In the genomic region with DNA sequence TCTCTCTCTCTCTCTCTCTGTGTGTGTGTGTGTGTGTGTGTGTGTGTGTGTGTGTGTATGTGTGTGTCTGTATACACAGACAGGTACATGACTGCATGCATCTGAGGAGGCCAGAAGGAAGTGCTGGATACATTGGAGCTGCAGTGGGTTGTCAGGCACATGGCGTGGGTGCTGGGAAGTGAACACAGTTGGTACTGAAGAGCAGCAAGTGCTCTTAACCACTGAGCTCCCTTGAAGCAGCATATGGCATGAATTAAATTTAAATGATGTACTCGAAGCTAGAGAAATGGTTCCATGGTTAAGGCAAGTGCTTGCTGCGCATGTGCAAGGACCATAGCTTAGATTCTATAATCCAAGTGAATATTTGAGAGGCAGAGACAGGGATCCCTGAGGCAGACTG, we compare ENCODE assay signal across 31 mouse cellular contexts.
A peak's percentile ranks its signal among the peaks of the same experiment; 100 is the strongest.
DNase-seq lines count a peak whose midpoint lies in the region; ATAC-seq lines count a peak whose summit lies in the region.
"Had no signal": no experiment of that assay in that cellular context is flagged by ENCODE, and none has a peak within 500 bp of the region (broad histone marks: within the 10 kb centered on the region; RNA-seq: fewer than 3 reads in every experiment).

No protein-coding gene starts in this region.

- no peak for ATAC-seq in kidney, embryonic 16.5 days (ENCODE audit: low FRiP score, low TSS enrichment)
- ATAC-seq: activated CD4-positive, CD25-positive, alpha-beta regulatory T cell, adult 4 months; inflammation-experienced regulatory T-cells, adult 6 months; liver, embryonic 12.5 days; liver, postnatal 0 days; midbrain, embryonic 16.5 days had no signal

- H3K36me3 ChIP-seq in kidney, embryonic 16.5 days (ENCODE audit: insufficient read depth, low read length): no peaks in the 10 kb centered on the region
- H3K36me3 ChIP-seq: embryonic facial prominence, embryonic 12.5 days; hindbrain, embryonic 10.5 days; hindbrain, embryonic 15.5 days; limb, embryonic 13.5 days; liver, embryonic 12.5 days had no signal

- whole genome bisulfite sequencing in kidney, embryonic 16.5 days: 91% methylated on average over 3 of the region's 3 CpGs

- no peak overlapping the region for H3K27ac ChIP-seq in kidney, embryonic 16.5 days (ENCODE audit: low read length)
- H3K27ac ChIP-seq: embryonic facial prominence, embryonic 12.5 days; gastrocnemius, adult 2 months; hindbrain, embryonic 10.5 days; hindbrain, embryonic 15.5 days; limb, embryonic 13.5 days; liver, embryonic 12.5 days had no signal

- no peaks in the 10 kb centered on the region for H3K9me3 ChIP-seq in kidney, embryonic 16.5 days (ENCODE audit: low read length)
- H3K9me3 ChIP-seq: embryonic facial prominence, embryonic 12.5 days; hindbrain, embryonic 10.5 days; hindbrain, embryonic 15.5 days; limb, embryonic 13.5 days; liver, embryonic 12.5 days had no signal

- no peak overlapping the region for H3K4me2 ChIP-seq in kidney, embryonic 16.5 days (replicated peaks; ENCODE audit: low read depth, low read length)
- H3K4me2 ChIP-seq: embryonic facial prominence, embryonic 12.5 days; hindbrain, embryonic 15.5 days; limb, embryonic 13.5 days; liver, embryonic 12.5 days; midbrain, embryonic 11.5 days had no signal

- no peak overlapping the region for H3K9ac ChIP-seq in kidney, embryonic 16.5 days (replicated peaks; ENCODE audit: low read length)
- H3K9ac ChIP-seq: embryonic facial prominence, embryonic 12.5 days; hindbrain, embryonic 15.5 days; limb, embryonic 13.5 days; liver, embryonic 12.5 days; liver, postnatal 0 days had no signal

- H3K27me3 ChIP-seq in kidney, embryonic 16.5 days (ENCODE audit: insufficient read depth, low read length): no peaks in the 10 kb centered on the region
- H3K27me3 ChIP-seq: embryonic facial prominence, embryonic 12.5 days; hindbrain, embryonic 15.5 days; limb, embryonic 13.5 days; liver, embryonic 12.5 days had no signal

- DNase-seq in layer of hippocampus, adult 11-12 months (ENCODE audit: low spot score): peak; percentile 51
- no peak for DNase-seq in layer of hippocampus, postnatal 25 days (ENCODE audit: extremely low spot score in 1 of 2, low spot score in 1 of 2)
- peak; percentile 63 to 74 for DNase-seq in layer of hippocampus, adult 18-20 months (ENCODE audit: low spot score in 2 of 2)
- DNase-seq in layer of hippocampus, adult 8-10 months (ENCODE audit: low spot score in 2 of 2): peak; percentile 52 to 54
- DNase-seq in right cerebral cortex, postnatal 14 days: peak; percentile 11
- DNase-seq in liver: no peak
- DNase-seq: adrenal gland, adult 2 months; B cell, adult 2 months; cerebellum, adult 8-10 months; cerebellum, postnatal 36 days; embryo, embryonic 11 days; gastrocnemius, adult 2 months; gastrocnemius, postnatal 36 days; heart, postnatal 14 days; kidney, adult 11 months; kidney, postnatal 25 days; liver, postnatal 0 days; lung, postnatal 36 days; spleen, adult 18-20 months; thymus, adult 2 months; thymus, postnatal 36 days had no signal

- H3K4me3 ChIP-seq in kidney, embryonic 16.5 days (ENCODE audit: low read length): no peak overlapping the region
- H3K4me3 ChIP-seq: embryonic facial prominence, embryonic 12.5 days; gastrocnemius, adult 2 months; hindbrain, embryonic 10.5 days; hindbrain, embryonic 15.5 days; limb, embryonic 13.5 days; liver, embryonic 12.5 days had no signal

- no peaks in the 10 kb centered on the region for H3K4me1 ChIP-seq in kidney, embryonic 16.5 days (ENCODE audit: insufficient read depth, low read length)
- H3K4me1 ChIP-seq: embryonic facial prominence, embryonic 12.5 days; liver, embryonic 12.5 days had no signal

Comparison
In these comparisons a context has a peak if more than half of its experiments do, and no peak if none do; other contexts are left out.
1. DNase-seq: peak in layer of hippocampus, adult 11-12 months (single experiment), layer of hippocampus, adult 18-20 months (2 of 2), layer of hippocampus, adult 8-10 months (2 of 2) and right cerebral cortex, postnatal 14 days (single experiment); none in layer of hippocampus, postnatal 25 days (0 of 2) and liver (single experiment).